Mouse (Mus musculus) layer of hippocampus, adult 8-10 months (tissue): ENCODE data around the gene Flii. TPM values are rescaled to one million over a fixed set of nuclear protein-coding genes. Genes with fewer than 3 reads are reported as not detected.

Source experiments
- microRNA-seq, 2 experiments: library from miRNA; unstranded; fragments of <30 nt; microRNA quantifications; one replicate each; pipeline ENCODE4 v1.2.0; 2022
- total RNA-seq, 4 experiments: library from RNA; stranded (reverse); gene quantifications; 2 replicates each; pipeline ENCODE4 v1.2.4; 2022

Flii gene
- total RNA-seq, 4 experiments from 2014 or later, result 66.4 to 79.1 (median 71.5) TPM

Small RNA genes within 50 kb of the gene (microRNA-seq; reads per million reads assigned to microRNA genes)
- gene Mir5100, result 0.96 to 3.3 reads per million in 2 experiments

Other genes starting within 250 kb of the Flii start
- gene Alkbh5, start 190.9 kb downstream of the Flii start, total RNA-seq, result 10 to 100 TPM; 53.7 to 60.9 (median 57.8) TPM
- 10 to 100 TPM; 40.1 to 49.3 (median 43.9) TPM for gene Llgl1, start 27.5 kb downstream of the Flii start, total RNA-seq
- 10 to 100 TPM; 20.8 to 22.8 (median 21.8) TPM for gene Mief2, start 1.1 kb upstream of the Flii start, total RNA-seq
- gene Top3a, start 50.1 kb upstream of the Flii start, total RNA-seq, result 1 to 10 TPM; 5.6 to 8.8 (median 6.3) TPM
- 10 to 100 TPM; 31.6 to 38.1 (median 35.7) TPM for gene Smcr8, start 50.3 kb upstream of the Flii start, total RNA-seq
- gene Shmt1, start 84.5 kb upstream of the Flii start, total RNA-seq, result 10 to 100 TPM in 1 of 4 experiments, 1 to 10 TPM in 3; 4.4 to 11.7 (median 8.5) TPM
- 10 to 100 TPM; 26.3 to 27.9 (median 27.4) TPM for gene Dhrs7b, start 103.4 kb upstream of the Flii start, total RNA-seq
- 10 to 100 TPM; 25.3 to 27.8 (median 27.1) TPM for gene Tmem11, start 152.0 kb upstream of the Flii start, total RNA-seq
- 10 to 100 TPM in 3 of 4 experiments, 1 to 10 TPM in 1; 9.4 to 16.6 (median 13.1) TPM for gene Natd1, start 187.5 kb upstream of the Flii start, total RNA-seq
- gene Map2k3, start 204.8 kb upstream of the Flii start, total RNA-seq, result 10 to 100 TPM; 12.8 to 19.8 (median 16.8) TPM